Mouse (Mus musculus): ENCODE data around the gene Agl.
A peak's percentile ranks its signal among the peaks of the same experiment; 100 is the strongest.
"Not testable (repeated sequence)": the region's sequence is repeated elsewhere in the genome, so short reads cannot be mapped to it uniquely, and the experiment has no call there.

Agl gene

GRCm38 (mm10) chr3:116748391-116749170 is 59.4 kb downstream of the Agl start:
- peak; percentile 35 to 72 for DNase-seq (ENCODE audit: low spot score in 2 of 2)

GRCm38 (mm10) chr3:116747648-116748047 is 60.3 kb downstream of the Agl start:
- DNase-seq (ENCODE audit: low spot score in 2 of 2) = not testable (repeated sequence)

- no peak for DNase-seq (ENCODE audit: low spot score in 2 of 2)
These were observed 67.0 kb downstream of the Agl start for GRCm38 (mm10) chr3:116740963-116741362.

GRCm38 (mm10) chr3:116740106-116740505 is 67.9 kb downstream of the Agl start:
- DNase-seq (ENCODE audit: low spot score in 2 of 2) = no peak

GRCm38 (mm10) chr3:116737326-116737731 is 70.6 kb downstream of the Agl start:
- no peak for DNase-seq (ENCODE audit: low spot score in 2 of 2)

GRCm38 (mm10) chr3:116729483-116730174 is 78.3 kb downstream of the Agl start:
- DNase-seq (ENCODE audit: low spot score in 2 of 2) = no peak

GRCm38 (mm10) chr3:116726807-116727206 is 81.2 kb downstream of the Agl start:
- no peak for DNase-seq (ENCODE audit: low spot score in 2 of 2)

GRCm38 (mm10) chr3:116723496-116724481 is 84.2 kb downstream of the Agl start:
- DNase-seq (ENCODE audit: low spot score in 2 of 2) = no peak

- no peak for DNase-seq (ENCODE audit: low spot score in 2 of 2)
These were observed 85.0 kb downstream of the Agl start for GRCm38 (mm10) chr3:116722980-116723379.

GRCm38 (mm10) chr3:116718951-116719350 is 89.0 kb downstream of the Agl start:
- no peak for DNase-seq (ENCODE audit: low spot score in 2 of 2)

GRCm38 (mm10) chr3:116713031-116713430 is 94.9 kb downstream of the Agl start:
- DNase-seq (ENCODE audit: low spot score in 2 of 2) = no peak

- DNase-seq (ENCODE audit: low spot score in 2 of 2) = no peak
These were observed 95.5 kb downstream of the Agl start, which contains the start of gene Slc35a3 for GRCm38 (mm10) chr3:116712436-116712881. Slc35a3 (minus strand) TSS chr3:116712831.

GRCm38 (mm10) chr3:116711624-116712435 is 96.1 kb downstream of the Agl start:
- peak; percentile 79 to 93 for DNase-seq (ENCODE audit: low spot score in 2 of 2)

- DNase-seq (ENCODE audit: low spot score in 2 of 2) = no peak
These were observed 97.0 kb downstream of the Agl start for GRCm38 (mm10) chr3:116710941-116711340.

- DNase-seq (ENCODE audit: low spot score in 2 of 2) = no peak
These were observed 102.2 kb downstream of the Agl start for GRCm38 (mm10) chr3:116705637-116706204.

GRCm38 (mm10) chr3:116703835-116704234 is 104.1 kb downstream of the Agl start:
- no peak for DNase-seq (ENCODE audit: low spot score in 2 of 2)

GRCm38 (mm10) chr3:116702647-116703272 is 105.2 kb downstream of the Agl start:
- no peak for DNase-seq (ENCODE audit: low spot score in 2 of 2)

GRCm38 (mm10) chr3:116701601-116702000 is 106.4 kb downstream of the Agl start:
- DNase-seq (ENCODE audit: low spot score in 2 of 2) = no peak

- DNase-seq (ENCODE audit: low spot score in 2 of 2) = no peak
These were observed 109.2 kb downstream of the Agl start for GRCm38 (mm10) chr3:116698786-116699185.

GRCm38 (mm10) chr3:116695666-116695985 is 112.3 kb downstream of the Agl start:
- DNase-seq (ENCODE audit: low spot score in 2 of 2) = no peak

All from spleen, postnatal 4 days (tissue).